Mouse (Mus musculus) MEL (cell line): ENCODE data around the gene Ttll4. TPM values are rescaled to one million over a fixed set of nuclear protein-coding genes. Genes with fewer than 3 reads are reported as not detected.

Experiments used
- DNase-seq: peaks from one replicate; pipeline ENCODE4 v3.0.0; 2011; ENCODE audit warnings: low read depth, low spot score
- H3K27ac ChIP-seq: 2 replicates; pipeline ENCODE4 v1.5.1; 2012; ENCODE audit warnings: low read depth, mild to moderate bottlenecking, control low read depth, low read length, moderate library complexity; ENCODE audit not compliant: control insufficient read depth
- H3K27me3 ChIP-seq, 2 experiments: fragments of 150-350 bp in 1 of 2; sonication (generic) in 1 of 2; 2 replicates each; pipeline ENCODE4 v1.6.1; 2012; ENCODE audit warnings: low read length in 2 of 2, mild to moderate bottlenecking in 2 of 2, improper control_type of control experiment in 1 of 2, moderate library complexity in 1 of 2; ENCODE audit not compliant: insufficient read depth in 2 of 2, control insufficient read depth in 1 of 2
- H3K36me3 ChIP-seq, 2 experiments: 2 replicates each; pipeline ENCODE4 v1.6.1; 2012 to 2014; ENCODE audit warnings: low read length in 2 of 2, improper control_type of control experiment in 1 of 2, inconsistent platforms in 1 of 2, mild to moderate bottlenecking in 1 of 2; ENCODE audit not compliant: insufficient read depth in 2 of 2, control insufficient read depth in 1 of 2
- H3K4me1 ChIP-seq, 2 experiments: fragments of 150-350 bp in 1 of 2; sonication (generic) in 1 of 2; 2 replicates each; pipeline ENCODE4 v1.6.1; 2012; ENCODE audit warnings: low read length in 2 of 2, improper control_type of control experiment in 1 of 2, mild to moderate bottlenecking in 1 of 2; ENCODE audit not compliant: insufficient read depth in 2 of 2, control insufficient read depth in 1 of 2
- H3K4me3 ChIP-seq, 2 experiments: fragments of 150-350 bp in 1 of 2; sonication (generic) in 1 of 2; 2 replicates each; pipeline ENCODE4 v1.5.1; 2012; ENCODE audit warnings: low read depth in 2 of 2, low read length in 2 of 2, mild to moderate bottlenecking in 2 of 2, moderate library complexity in 2 of 2, control low read depth in 1 of 2, improper control_type of control experiment in 1 of 2; ENCODE audit not compliant: control insufficient read depth in 1 of 2, insufficient read depth in 1 of 2
- H3K79me2 ChIP-seq: 2 replicates; pipeline ENCODE4 v1.6.1; 2012; ENCODE audit warnings: mild to moderate bottlenecking, low read length, moderate library complexity; ENCODE audit not compliant: control insufficient read depth, poor library complexity, insufficient read depth
- H3K9ac ChIP-seq: 2 replicates; pipeline ENCODE4 v1.6.1; 2012; ENCODE audit warnings: low read depth, mild to moderate bottlenecking, control low read depth, low read length, moderate library complexity; ENCODE audit not compliant: control insufficient read depth, poor library complexity, severe bottlenecking
- H3K9me3 ChIP-seq: fragments of 150-350 bp; sonication (generic); replicated peaks from 2 replicates; pipeline ENCODE4 v1.6.1; 2012; ENCODE audit warnings: mild to moderate bottlenecking, low read length, improper control_type of control experiment, moderate library complexity; ENCODE audit not compliant: insufficient read depth
- BHLHE40 ChIP-seq: IDR thresholded peaks from 2 replicates; pipeline ENCODE4 v1.6.1; 2012; ENCODE audit warnings: low read depth, mild to moderate bottlenecking, inconsistent platforms, low read length, improper control_type of control experiment, borderline replicate concordance
- CHD1 ChIP-seq: IDR thresholded peaks from 2 replicates; pipeline ENCODE4 v1.6.1; 2012; ENCODE audit warnings: low read depth, mild to moderate bottlenecking, inconsistent platforms, low read length, improper control_type of control experiment
- CHD2 ChIP-seq: IDR thresholded peaks from 2 replicates; pipeline ENCODE4 v1.6.1; 2011; ENCODE audit warnings: low read length, improper control_type of control experiment
- CTCF ChIP-seq, 3 experiments: IDR thresholded peaks in 2 of 3; conservative IDR thresholded peaks in 1 of 3; 2 replicates each; pipeline ENCODE4 v1.5.1; 2011 to 2012; ENCODE audit warnings: low read length in 3 of 3, low read depth in 2 of 3, mild to moderate bottlenecking in 2 of 3, improper control_type of control experiment in 1 of 3, inconsistent platforms in 1 of 3, mixed read lengths in 1 of 3, moderate library complexity in 1 of 3; ENCODE audit not compliant: control insufficient read depth in 1 of 3, insufficient read depth in 1 of 3, poor library complexity in 1 of 3, severe bottlenecking in 1 of 3
- E2F4 ChIP-seq: IDR thresholded peaks from 2 replicates; pipeline ENCODE4 v1.6.1; 2011; ENCODE audit warnings: low read depth, low read length, improper control_type of control experiment, borderline replicate concordance
- EP300 ChIP-seq, 2 experiments: IDR thresholded peaks; 2 replicates each; pipeline ENCODE4 v1.6.1; 2011; ENCODE audit warnings: improper control_type of control experiment in 2 of 2, low read length in 2 of 2, low read depth in 1 of 2, mild to moderate bottlenecking in 1 of 2
- HCFC1 ChIP-seq: IDR thresholded peaks from 2 replicates; pipeline ENCODE4 v1.6.1; 2012; ENCODE audit warnings: low read depth, mild to moderate bottlenecking, inconsistent platforms, low read length, improper control_type of control experiment, moderate library complexity
- JUND ChIP-seq: IDR thresholded peaks from 2 replicates; pipeline ENCODE4 v1.6.1; 2011; ENCODE audit warnings: low read depth, mild to moderate bottlenecking, improper control_type of control experiment, low read length
- KAT2A ChIP-seq: conservative IDR thresholded peaks from 2 replicates; pipeline ENCODE4 v1.6.1; 2012; ENCODE audit warnings: low read depth, low read length, improper control_type of control experiment, inconsistent platforms
- MAFK ChIP-seq: IDR thresholded peaks from 2 replicates; pipeline ENCODE4 v1.6.1; 2011; ENCODE audit warnings: low read depth, mild to moderate bottlenecking, low read length, improper control_type of control experiment, borderline replicate concordance
- MAX ChIP-seq: IDR thresholded peaks from 2 replicates; pipeline ENCODE4 v1.6.1; 2011; ENCODE audit warnings: low read length, improper control_type of control experiment
- MYC ChIP-seq: IDR thresholded peaks from 2 replicates; pipeline ENCODE4 v1.6.1; 2011; ENCODE audit warnings: low read depth, mild to moderate bottlenecking, low read length, improper control_type of control experiment, moderate library complexity
- NELFE ChIP-seq: IDR thresholded peaks from 2 replicates; pipeline ENCODE4 v1.6.1; 2011; ENCODE audit warnings: low read depth, low read length, improper control_type of control experiment
- NRF1 ChIP-seq: IDR thresholded peaks from 2 replicates; pipeline ENCODE4 v1.6.1; 2014; ENCODE audit warnings: low read depth, mild to moderate bottlenecking, inconsistent platforms, low read length, improper control_type of control experiment, moderate library complexity; ENCODE audit not compliant: poor library complexity, insufficient read depth, severe bottlenecking
- POLR2A ChIP-seq, 2 experiments: IDR thresholded peaks; 2 replicates each; pipeline ENCODE4 v1.6.1; 2011 to 2012; ENCODE audit warnings: low read length in 2 of 2, mild to moderate bottlenecking in 2 of 2, control low read depth in 1 of 2, improper control_type of control experiment in 1 of 2, low read depth in 1 of 2, moderate library complexity in 1 of 2; ENCODE audit not compliant: control insufficient read depth in 1 of 2, insufficient read depth in 1 of 2, poor library complexity in 1 of 2
- POLR2AphosphoS2 ChIP-seq: IDR thresholded peaks from 2 replicates; pipeline ENCODE4 v1.6.1; 2011; ENCODE audit warnings: low read length, improper control_type of control experiment
- POLR2AphosphoS5 ChIP-seq: IDR thresholded peaks from 2 replicates; pipeline ENCODE4 v1.6.1; 2012; ENCODE audit warnings: low read depth, borderline replicate concordance, mild to moderate bottlenecking, inconsistent platforms, low read length, moderate library complexity, mixed read lengths
- RAD21 ChIP-seq: IDR thresholded peaks from 2 replicates; pipeline ENCODE4 v1.6.1; 2011; ENCODE audit warnings: mild to moderate bottlenecking, low read depth, low read length, improper control_type of control experiment
- SMC3 ChIP-seq: IDR thresholded peaks from 2 replicates; pipeline ENCODE4 v1.6.1; 2011; ENCODE audit warnings: low read depth, low read length, improper control_type of control experiment
- TBP ChIP-seq: IDR thresholded peaks from 2 replicates; pipeline ENCODE4 v1.8.0; 2011; ENCODE audit warnings: low read depth, low read length, improper control_type of control experiment
- TCF12 ChIP-seq: IDR thresholded peaks from 2 replicates; pipeline ENCODE4 v1.6.1; 2014; ENCODE audit warnings: low read depth, mild to moderate bottlenecking, inconsistent platforms, low read length, improper control_type of control experiment, moderate library complexity
- ZC3H11A ChIP-seq: IDR thresholded peaks from 2 replicates; pipeline ENCODE4 v1.6.1; 2012; ENCODE audit warnings: low read depth, mild to moderate bottlenecking, inconsistent platforms, low read length, improper control_type of control experiment
- ZKSCAN1 ChIP-seq: IDR thresholded peaks from 2 replicates; pipeline ENCODE4 v1.6.1; 2012; ENCODE audit warnings: low read depth, mild to moderate bottlenecking, inconsistent platforms, low read length, improper control_type of control experiment, moderate library complexity
- ZMIZ1 ChIP-seq: IDR thresholded peaks from 2 replicates; pipeline ENCODE4 v1.6.1; 2012; ENCODE audit warnings: low read depth, mild to moderate bottlenecking, inconsistent platforms, low read length, improper control_type of control experiment, moderate library complexity
- ZNF384 ChIP-seq: IDR thresholded peaks from 2 replicates; pipeline ENCODE4 v1.6.1; 2012; ENCODE audit warnings: low read depth, mild to moderate bottlenecking, inconsistent platforms, low read length, improper control_type of control experiment
- polyA plus RNA-seq, 2 experiments: library from polyadenylated mRNA; stranded (reverse) in 1 of 2; unstranded in 1 of 2; fragments of >175 nt in 1 of 2; fragments of >200 nt in 1 of 2; gene quantifications; 2 replicates each; pipeline versions ENCODE4 v1.2.1 to v1.2.4; 2012; ENCODE audit warnings: low replicate concordance in 2 of 2, low read depth in 1 of 2; ENCODE audit not compliant: insufficient read length in 2 of 2, insufficient read depth in 1 of 2, missing spikeins in 1 of 2
- total RNA-seq: library from RNA; depleted of rRNA; stranded (reverse); fragments of 300-350 nt; gene quantifications from 2 replicates; pipeline ENCODE4 v1.2.3, GENCODE M21; 2012

Ttll4 gene
- total and polyA plus RNA-seq, 3 experiments = 27.8 to 85.9 TPM; not detected in 1

- no peak overlapping the region for H3K27ac ChIP-seq
- no peaks in the 10 kb centered on the region for H3K36me3 ChIP-seq
- TF ChIP-seq MAX (no peak), BHLHE40 (no peak), RAD21 (no peak), CHD2 (no peak), JUND (no peak), CTCF (IDR thresholded peaks at IDR 0.05 in 2 of 3, conservative IDR thresholded peaks at IDR 0.05 in 1 of 3; ENCODE audit: control insufficient read depth in 1 of 3, insufficient read depth in 1 of 3, low read depth in 2 of 3, low read length in 3 of 3, poor library complexity in 1 of 3, severe bottlenecking in 1 of 3) (no peak), ZC3H11A (no peak), NRF1 (no peak), CHD1 (no peak), E2F4 (no peak), SMC3 (no peak), POLR2AphosphoS5 (no peak), TBP (no peak), HCFC1 (no peak)
- no peaks in the 10 kb centered on the region for H3K79me2 ChIP-seq
- H3K4me1 ChIP-seq = no peaks in the 10 kb centered on the region
- H3K4me3 ChIP-seq = no peak overlapping the region
- H3K9me3 ChIP-seq = no peaks in the 10 kb centered on the region
- peaks cover 0 to 6% of the 10 kb centered on the region in 2 experiments; a peak in 2 of 4 replicates for H3K27me3 ChIP-seq
- H3K9ac ChIP-seq = no peak overlapping the region
- DNase-seq = no peak
Measured at GRCm38 (mm10) chr1:74628001-74628400, 33.5 kb upstream of the Ttll4 start.

GRCm38 (mm10) chr1:74632734-74633133, 28.8 kb upstream of the Ttll4 start:
- TF ChIP-seq ZKSCAN1 (no peak), TCF12 (no peak), MYC (no peak), ZMIZ1 (no peak), RAD21 (no peak), SMC3 (no peak), KAT2A (no peak), POLR2A (IDR thresholded peaks at IDR 0.05; ENCODE audit: control insufficient read depth in 1 of 2, insufficient read depth in 1 of 2, low read depth in 1 of 2, low read length in 2 of 2, poor library complexity in 1 of 2) (no peak), CTCF (IDR thresholded peaks at IDR 0.05 in 2 of 3, conservative IDR thresholded peaks at IDR 0.05 in 1 of 3; ENCODE audit: control insufficient read depth in 1 of 3, insufficient read depth in 1 of 3, low read depth in 2 of 3, low read length in 3 of 3, poor library complexity in 1 of 3, severe bottlenecking in 1 of 3) (no peak), EP300 (IDR thresholded peaks at IDR 0.05; ENCODE audit: low read depth in 1 of 2, low read length in 2 of 2) (no peak), CHD2 (no peak), ZNF384 (no peak), MAFK (no peak), NRF1 (no peak), NELFE (no peak), POLR2AphosphoS2 (no peak)
- no peak overlapping the region for H3K9ac ChIP-seq

More at GRCm38 (mm10) chr1:74632734-74633133, 28.8 kb upstream of the Ttll4 start:
- H3K9me3 ChIP-seq = no peaks in the 10 kb centered on the region
- H3K4me3 ChIP-seq = no peak overlapping the region
- peaks cover 3 to 11% of the 10 kb centered on the region in 2 experiments; a peak in 3 of 4 replicates for H3K27me3 ChIP-seq
- H3K79me2 ChIP-seq = no peaks in the 10 kb centered on the region
- DNase-seq = no peak
- H3K36me3 ChIP-seq = no peaks in the 10 kb centered on the region
- no peak overlapping the region for H3K27ac ChIP-seq
- H3K4me1 ChIP-seq = no peaks in the 10 kb centered on the region
